Mouse (Mus musculus) kidney, adult 9 months (tissue): ENCODE data around the gene Ulk4.

ENCODE experiments used
- DNase-seq: peaks from one replicate; pipeline ENCODE4 v3.0.0; 2022

Gene Ulk4

GRCm38 (mm10) chr9:121001681-121002540, 275.1 kb downstream of the Ulk4 start:
- peak; percentile 79 for DNase-seq

GRCm38 (mm10) chr9:121000641-121001320, 276.2 kb downstream of the Ulk4 start:
- peak; percentile 56 for DNase-seq

GRCm38 (mm10) chr9:120998696-120999095, 278.3 kb downstream of the Ulk4 start:
- DNase-seq: no peak

- peak; percentile 81 for DNase-seq
Measured at GRCm38 (mm10) chr9:120994223-120995155, 282.5 kb downstream of the Ulk4 start.

- DNase-seq: no peak
Measured at GRCm38 (mm10) chr9:120993004-120993403, 284.0 kb downstream of the Ulk4 start.

GRCm38 (mm10) chr9:120991801-120992200, 285.2 kb downstream of the Ulk4 start:
- DNase-seq: no peak

- no peak for DNase-seq
Measured at GRCm38 (mm10) chr9:120989806-120990700, 286.9 kb downstream of the Ulk4 start.

GRCm38 (mm10) chr9:120988088-120988487, 288.9 kb downstream of the Ulk4 start:
- DNase-seq: no peak

- DNase-seq: no peak
Measured at GRCm38 (mm10) chr9:120986994-120987393, 290.0 kb downstream of the Ulk4 start.

GRCm38 (mm10) chr9:120986255-120986654, 290.7 kb downstream of the Ulk4 start:
- DNase-seq: no peak

- peak; percentile 64 for DNase-seq
Measured at GRCm38 (mm10) chr9:120985524-120985923, 291.5 kb downstream of the Ulk4 start.

GRCm38 (mm10) chr9:120985009-120985408, 292.0 kb downstream of the Ulk4 start:
- peak; percentile 61 for DNase-seq

GRCm38 (mm10) chr9:120984509-120984908, 292.5 kb downstream of the Ulk4 start:
- no peak for DNase-seq

- no peak for DNase-seq
Measured at GRCm38 (mm10) chr9:120983849-120984248, 293.1 kb downstream of the Ulk4 start.

- DNase-seq: no peak
Measured at GRCm38 (mm10) chr9:120981777-120982176, 295.2 kb downstream of the Ulk4 start.

GRCm38 (mm10) chr9:120976856-120977255, 300.1 kb downstream of the Ulk4 start:
- DNase-seq: no peak

- DNase-seq: peak; percentile 71
Measured at GRCm38 (mm10) chr9:120976158-120976557, 300.8 kb downstream of the Ulk4 start.

- DNase-seq: no peak
Measured at GRCm38 (mm10) chr9:120974209-120974608, 302.8 kb downstream of the Ulk4 start.

GRCm38 (mm10) chr9:120973026-120973515, 303.9 kb downstream of the Ulk4 start:
- DNase-seq: no peak

GRCm38 (mm10) chr9:120965007-120965406, 312.0 kb downstream of the Ulk4 start:
- no peak for DNase-seq

- DNase-seq: no peak
Measured at GRCm38 (mm10) chr9:120964224-120964623, 312.8 kb downstream of the Ulk4 start.

- no peak for DNase-seq
Measured at GRCm38 (mm10) chr9:120963720-120964119, 313.3 kb downstream of the Ulk4 start.
